Mouse (Mus musculus): Measurements from ENCODE around the gene Gsta3.
"Not testable (repeated sequence)": the region's sequence is repeated elsewhere in the genome, so short reads cannot be mapped to it uniquely, and the experiment has no call there.

Gsta3 gene

DNA sequence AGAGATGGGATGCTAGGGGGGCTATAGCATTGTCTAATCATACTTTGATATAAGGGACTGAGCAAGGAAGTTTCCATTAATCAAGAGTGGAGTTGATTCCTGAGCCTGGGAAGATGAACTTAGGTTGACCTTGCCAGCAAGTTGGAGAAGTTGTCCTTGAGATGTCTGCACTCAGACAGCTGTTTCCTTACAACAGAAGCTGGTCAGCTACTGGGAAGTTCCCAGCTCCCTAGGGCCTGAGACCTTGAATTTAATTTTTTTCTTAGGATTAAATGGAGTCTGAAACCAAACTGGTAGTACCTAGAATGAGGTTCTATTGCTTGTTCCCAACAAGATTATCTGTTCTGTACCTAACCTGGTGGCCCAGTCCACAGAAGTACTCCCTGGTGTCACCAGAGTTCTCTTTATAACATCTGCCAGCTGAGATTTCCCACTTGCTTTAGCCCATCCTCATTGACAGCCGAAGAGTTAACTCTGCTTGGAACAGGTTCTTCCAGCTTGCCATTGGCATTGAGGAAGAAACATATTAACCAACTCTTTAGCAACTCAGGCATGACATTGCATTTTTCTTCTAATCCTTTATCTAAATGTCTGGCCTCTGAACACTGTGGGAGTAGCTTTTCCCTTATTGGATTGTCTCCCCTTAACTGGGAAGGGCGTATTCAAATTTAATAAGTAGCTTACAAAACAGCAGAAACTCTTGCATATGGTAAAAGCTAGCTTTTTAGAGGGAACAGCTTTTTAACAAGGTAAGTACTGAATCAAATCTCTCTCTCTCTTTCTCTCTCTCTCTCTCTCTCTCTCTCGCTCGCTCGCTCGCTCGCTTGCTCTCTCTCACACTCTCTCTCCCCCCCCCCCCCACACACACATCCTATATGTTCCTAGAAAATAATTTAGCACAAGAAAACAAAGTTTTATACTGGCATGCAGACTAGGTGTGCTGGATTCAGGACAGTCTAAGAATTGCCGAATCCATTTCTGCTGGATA, at the start of gene Gsta3:
Gsta3 (plus strand) TSS at position 679 of the 988 bp plus-strand sequence.
- DNase-seq (ENCODE audit: low spot score in 2 of 2), result peak in 1 of 2 experiments; percentile 9

DNA sequence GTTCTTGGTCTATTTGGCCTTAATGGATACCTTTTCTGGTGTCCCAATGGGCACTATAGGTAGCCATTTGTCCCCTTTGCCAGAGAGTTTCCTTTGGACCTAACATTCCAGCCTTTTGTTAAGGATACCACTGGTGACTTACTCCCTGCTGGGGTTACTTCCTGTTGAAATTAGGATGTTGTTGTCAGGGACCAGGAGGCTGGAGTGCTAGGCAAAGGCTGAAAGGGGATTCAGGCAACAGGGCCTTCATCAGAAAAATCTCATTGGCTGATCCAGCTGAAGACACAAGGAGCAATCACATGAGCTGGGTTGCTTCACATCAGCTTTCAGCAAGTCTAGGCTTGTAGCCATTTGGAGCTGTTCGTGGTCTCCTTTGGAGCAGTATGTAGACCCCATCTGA, 34.1 kb upstream of the Gsta3 start:
- DNase-seq (ENCODE audit: low spot score in 2 of 2), result no peak

DNA sequence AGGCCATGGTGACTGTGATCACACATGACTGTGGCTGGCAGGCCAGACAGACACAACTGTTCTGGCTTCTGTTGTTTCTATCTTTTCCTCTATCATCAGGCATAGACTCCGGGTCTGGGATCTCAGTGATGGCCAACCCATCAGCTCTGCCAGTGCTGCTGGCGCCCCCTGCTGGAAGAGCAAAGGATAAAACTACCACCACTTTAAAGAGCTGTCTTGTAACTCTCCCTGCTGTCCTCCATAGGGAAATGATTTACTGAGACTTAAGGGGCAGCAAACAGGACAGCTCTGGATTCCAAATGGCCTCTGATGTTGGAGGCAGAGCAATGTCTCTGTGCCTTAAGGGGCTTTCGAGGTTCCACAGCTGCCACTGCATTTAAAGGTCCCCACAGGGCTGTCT, 26.9 kb upstream of the Gsta3 start:
- DNase-seq (ENCODE audit: low spot score in 2 of 2), result not testable (repeated sequence)

DNA sequence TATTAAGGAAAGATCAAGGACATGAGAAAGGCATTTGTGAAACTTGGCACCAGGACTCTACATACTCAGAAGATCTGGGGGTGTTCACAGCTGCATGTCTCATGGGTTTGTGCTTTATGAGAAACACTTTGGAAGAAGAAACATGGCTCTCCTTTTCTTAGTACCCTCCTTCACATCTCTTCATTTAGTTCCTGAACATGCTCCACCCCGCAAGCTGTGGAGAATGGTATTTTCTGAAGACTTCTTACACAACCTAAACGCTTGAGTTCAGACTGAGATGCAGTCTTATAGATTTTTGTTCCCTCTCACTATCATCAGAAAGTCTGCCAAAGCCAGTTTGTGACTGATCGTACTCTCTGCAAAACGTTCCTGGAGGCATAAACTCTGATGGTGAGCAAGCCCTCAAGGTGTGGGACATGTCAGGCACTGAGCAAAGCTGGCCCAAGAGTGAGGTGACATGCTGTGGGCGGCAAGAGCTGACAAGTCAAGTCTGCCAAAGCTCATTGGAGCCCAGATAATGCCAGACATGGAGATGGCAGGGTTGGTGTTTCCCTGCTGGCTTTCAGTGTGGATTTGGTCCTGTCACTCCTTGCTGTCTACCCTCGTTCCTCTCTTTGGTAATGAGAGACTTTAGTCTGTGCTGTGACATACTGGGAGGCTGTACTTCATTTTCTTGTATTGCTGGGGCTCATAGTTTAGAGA, 26.2 kb upstream of the Gsta3 start:
- DNase-seq (ENCODE audit: low spot score in 2 of 2), result not testable (repeated sequence)

DNA sequence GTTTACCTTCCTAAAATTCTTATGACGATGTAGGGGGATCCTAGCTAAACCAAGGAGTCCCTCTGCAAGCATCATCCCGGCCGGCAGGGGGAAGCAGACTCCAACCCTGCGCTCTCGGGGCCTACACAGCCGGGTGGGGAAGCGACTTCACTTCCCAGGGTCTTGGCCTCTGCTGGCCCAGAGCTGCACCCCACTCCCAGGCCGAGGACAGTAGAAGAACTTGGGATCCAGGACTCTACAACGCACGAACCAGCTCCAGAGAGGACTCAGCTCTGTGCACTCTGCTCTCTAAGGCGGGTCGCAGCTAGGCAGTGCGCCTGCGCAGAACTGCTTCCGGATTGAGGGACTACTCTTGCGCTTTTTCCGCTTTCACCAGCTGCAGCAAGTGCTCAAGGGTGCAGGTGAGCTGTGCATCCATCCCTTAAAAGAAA, 21.9 kb upstream of the Gsta3 start, which contains the start of gene Tmem14a:
Tmem14a (plus strand) TSS at position 87 of the 431 bp plus-strand sequence.
- DNase-seq (ENCODE audit: low spot score in 2 of 2), result peak; percentile 82 to 94

DNA sequence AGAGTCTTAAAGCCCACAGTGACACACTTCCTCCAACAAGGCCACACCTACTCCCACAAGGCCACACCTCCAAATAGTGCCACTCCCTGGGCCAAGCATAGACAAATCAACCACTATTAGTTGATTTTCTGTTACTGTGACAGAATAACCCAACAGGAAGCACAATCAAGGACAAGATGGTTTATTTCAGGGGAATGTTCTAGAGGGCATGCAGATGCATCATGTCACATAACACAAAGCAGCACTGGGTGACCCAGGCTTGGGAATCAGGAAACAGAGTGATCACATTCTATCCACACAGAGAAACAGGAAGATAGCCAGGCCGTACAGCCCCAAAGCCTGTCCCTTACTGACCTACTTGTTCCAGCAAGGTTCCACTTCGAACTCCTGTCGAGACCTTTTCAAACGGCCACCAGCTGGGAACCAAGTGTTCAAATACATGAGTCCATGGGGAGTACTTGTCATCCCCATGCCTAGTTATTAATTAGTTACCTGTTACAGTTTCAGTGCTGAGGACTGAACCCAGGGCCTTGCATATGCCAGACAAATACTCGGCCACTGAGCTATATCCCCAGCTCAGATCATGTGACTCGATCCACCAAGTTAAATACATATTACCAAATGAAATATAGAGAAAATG, 12.5 kb upstream of the Gsta3 start:
- no peak for DNase-seq (ENCODE audit: low spot score in 2 of 2)

DNA sequence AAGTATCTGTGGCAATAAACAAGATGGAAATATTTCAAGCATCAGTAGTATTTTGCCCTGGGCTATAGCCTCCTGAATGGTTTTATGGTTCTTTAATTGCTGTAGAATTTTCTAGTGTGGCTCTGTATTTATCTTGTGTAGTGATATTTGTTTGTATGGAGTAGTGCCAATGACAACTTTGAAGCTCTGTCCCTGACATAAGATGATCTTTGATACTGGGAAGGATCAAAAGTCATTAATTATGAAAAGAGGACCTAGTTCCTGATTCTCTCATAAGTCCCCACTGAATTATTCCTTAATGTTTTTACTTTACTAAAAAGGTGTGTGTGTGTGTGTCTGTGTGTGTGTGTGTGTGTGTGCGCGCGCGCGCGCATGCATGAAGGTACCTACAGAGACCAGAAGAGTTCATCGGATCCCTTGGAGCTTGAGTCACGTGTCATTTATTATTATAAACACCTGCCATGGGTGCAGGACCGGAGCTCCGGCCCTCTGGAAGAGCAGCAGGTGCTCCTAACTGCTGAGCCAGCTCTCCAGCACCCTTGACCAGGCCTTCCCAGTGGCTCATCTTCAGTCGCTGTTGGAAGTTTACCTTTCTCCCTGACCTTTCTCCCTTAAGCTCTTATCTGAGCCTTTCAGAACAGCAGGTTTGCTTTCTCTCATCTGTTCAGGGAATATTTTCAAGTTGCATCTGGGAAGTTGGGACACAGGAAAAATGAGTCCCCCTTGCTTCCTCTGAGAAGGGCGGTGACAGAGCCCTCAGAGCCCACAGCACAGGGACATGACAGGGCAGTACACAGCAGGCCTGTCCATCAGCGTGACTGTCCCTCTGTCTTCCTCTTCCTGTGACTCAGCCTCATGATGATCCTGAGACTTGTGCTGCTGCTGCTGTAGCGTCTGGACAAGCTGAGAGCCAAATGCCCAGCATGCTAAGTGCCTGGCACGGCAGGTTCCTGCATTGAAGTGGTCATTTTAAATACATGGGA, 11.4 kb upstream of the Gsta3 start:
- not testable (repeated sequence) for DNase-seq (ENCODE audit: low spot score in 2 of 2)

DNA sequence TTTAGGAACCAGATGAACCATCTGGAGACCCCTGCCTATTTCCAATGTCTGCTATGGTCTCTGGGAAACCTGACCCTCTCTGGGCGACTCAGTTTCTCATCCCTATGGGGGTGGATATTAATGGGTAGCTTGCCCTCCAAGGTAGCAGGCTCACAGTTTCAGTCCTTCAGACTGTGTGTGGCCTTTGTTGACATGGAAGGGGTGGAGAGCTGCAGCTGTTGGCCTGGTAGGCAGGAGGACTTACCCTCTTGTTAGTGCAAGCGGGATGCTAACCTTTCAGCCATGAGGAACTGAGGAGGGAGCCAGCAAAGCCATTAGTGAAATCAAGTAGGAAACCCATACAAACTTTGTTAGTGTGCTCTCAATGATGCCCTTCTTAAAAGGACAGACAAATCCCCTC, 10.0 kb upstream of the Gsta3 start:
- no peak for DNase-seq (ENCODE audit: low spot score in 2 of 2)

DNA sequence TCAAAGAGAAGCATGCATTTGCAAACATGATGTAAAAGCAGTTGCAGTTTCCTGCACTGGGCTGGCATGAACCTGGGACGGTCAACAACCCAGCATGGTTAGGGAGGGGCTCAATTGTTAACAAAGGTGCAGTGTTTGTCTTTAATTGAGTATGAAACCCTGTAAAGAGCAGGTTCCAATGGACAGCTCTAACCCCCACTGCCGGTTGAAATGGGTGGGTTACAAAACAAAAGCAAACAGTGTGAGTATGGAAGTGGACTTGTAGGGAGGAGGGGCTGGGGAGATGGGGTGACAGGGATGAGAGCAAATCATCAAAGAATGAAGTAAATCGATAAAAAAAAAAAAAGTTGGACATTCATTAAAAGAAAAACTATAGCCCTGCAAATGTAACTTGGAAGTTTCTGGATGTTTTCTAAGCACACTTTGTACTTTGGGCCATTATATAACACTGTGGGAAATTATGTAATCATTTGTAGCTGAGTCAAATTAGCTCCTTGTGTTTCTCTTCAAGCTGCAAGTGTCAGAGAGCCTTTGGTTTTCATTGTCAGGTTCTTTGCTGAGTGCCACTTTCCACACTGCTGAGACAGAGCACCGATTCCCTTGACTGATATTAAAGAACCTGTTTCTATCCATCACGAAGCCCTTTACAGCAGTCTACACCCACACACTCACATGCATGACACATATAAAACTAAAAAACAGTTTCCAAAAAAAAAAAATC, 8.5 kb upstream of the Gsta3 start:
- DNase-seq (ENCODE audit: low spot score in 2 of 2), result peak in 1 of 2 experiments; percentile 10

DNA sequence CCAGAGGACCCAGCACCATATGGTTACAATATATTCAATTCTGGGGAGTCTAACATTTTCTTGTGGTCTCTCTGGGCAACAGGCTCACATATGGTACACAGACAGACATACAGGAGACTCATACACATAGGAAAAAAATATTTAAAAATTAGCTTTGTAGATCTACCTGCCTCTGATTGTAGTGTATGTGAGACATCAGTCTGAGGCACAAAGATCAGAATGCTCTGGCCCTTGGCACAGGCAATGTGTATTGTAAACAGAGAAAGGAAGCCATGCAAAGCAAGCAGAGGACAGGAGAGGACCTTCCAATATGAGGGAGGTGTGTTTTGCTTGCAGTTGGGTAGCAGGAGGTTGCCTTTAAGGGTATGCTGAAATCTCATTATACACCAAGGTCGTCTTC, 7.9 kb upstream of the Gsta3 start:
- no peak for DNase-seq (ENCODE audit: low spot score in 2 of 2)

DNA sequence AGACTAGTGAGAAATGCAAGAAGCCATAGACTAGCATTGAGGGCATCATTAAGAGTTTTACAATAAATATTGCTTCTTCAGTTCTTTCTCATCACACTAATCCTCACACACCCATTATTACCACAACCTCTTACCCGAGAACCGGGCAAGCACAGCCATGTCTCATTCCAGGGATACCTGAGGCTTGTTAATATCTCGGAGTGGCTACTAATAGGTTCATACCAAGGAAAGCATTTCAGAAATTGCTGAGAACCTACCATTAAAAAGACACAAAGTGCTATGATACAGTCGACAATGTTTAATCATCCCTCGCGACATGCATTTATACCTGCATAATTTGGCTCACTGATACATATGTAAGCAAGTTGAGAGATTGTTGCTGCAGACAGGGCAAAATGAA, 5.0 kb upstream of the Gsta3 start:
- no peak for DNase-seq (ENCODE audit: low spot score in 2 of 2)

DNA sequence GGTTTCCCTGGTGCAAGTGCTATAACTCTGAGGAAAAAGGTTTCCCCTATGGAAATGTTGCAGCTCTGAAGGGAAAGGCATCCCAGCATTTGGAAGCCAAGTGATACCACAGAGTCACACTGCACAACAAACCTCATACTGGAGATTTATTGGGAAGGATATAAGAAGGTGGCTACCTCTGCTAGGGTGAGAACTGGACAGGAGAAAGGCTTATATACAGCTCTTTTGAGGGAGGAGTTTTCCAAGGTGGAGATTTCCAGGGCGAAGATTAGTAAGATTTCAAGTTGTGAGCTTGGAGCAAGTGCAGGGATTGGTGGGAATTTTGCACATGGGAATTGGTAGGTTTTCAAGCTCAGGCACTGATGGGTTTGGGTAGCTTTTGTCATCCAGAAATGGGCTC, 707 bp downstream of the Gsta3 start:
- DNase-seq (ENCODE audit: low spot score in 2 of 2), result no peak

DNA sequence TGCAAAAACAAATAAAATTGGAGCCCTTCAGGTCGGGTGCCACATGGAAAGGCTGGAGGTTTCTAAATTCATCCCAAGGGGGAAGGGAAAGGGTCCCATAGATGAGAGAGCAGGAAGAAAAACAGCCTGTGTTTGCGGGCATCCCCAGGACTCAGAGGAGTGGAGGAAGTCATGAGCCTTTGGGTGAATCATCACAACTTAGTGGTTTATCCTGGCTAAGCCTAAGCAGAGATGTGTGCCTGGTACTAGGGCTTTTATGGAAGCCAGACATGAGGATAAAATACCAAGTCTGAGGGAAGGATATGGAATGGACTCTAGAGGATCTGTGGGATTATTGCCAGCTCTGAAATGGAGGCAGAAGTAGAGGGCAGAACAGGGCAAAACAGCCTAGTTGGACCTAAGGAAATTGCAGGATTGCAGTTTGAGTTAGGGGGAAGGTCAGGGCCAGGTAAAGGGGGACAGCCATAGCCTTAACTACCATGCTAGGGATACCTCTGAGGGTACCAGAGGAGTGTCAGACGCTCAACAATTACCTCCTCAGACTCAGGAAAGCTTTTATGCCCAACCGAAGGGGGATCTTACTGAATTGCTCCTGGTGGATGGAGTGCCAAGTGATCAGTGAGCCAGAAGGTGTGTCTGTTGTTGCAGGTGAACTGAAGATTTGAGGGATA, 4.0 kb downstream of the Gsta3 start:
- no peak for DNase-seq (ENCODE audit: low spot score in 2 of 2)

DNA sequence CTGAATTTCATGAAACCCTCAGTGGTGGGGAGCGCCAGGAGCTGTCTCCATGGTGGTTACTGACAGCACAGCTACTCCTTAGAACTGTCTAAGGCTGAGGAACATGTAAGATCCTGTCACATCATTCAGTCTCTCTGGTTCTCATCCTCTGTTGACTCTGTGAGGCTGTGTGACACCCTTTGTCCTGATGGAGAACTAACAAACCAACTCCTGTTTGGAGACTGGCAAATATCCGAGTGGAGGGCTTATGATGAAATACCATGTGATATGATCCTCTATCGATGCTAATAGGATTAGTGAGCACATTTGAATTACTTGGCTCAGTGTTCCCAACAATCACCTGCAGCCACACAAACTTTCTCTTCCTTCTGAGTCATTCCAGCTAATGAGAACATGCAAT, 5.7 kb downstream of the Gsta3 start:
- DNase-seq (ENCODE audit: low spot score in 2 of 2), result no peak

DNA sequence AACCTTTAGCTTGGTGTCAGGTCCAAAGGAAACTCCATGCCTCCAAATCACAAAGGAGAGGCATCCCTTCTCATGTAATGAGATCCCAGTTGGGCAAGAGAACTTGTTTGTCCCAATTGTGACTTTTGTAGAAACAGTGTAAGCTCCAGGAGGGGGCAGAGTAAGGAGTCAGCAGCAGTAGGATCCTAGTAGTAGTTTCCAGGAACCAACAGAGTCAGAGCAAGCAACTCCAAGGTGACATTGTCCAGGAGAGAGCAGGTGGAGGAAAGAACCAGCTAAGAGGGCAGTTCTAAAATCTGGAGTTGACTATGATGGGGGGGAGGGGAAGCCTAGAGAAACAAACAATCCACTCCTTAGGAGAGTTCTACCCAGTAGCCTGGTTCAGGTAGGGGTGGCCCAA, 7.5 kb downstream of the Gsta3 start:
- DNase-seq (ENCODE audit: low spot score in 2 of 2), result no peak

DNA sequence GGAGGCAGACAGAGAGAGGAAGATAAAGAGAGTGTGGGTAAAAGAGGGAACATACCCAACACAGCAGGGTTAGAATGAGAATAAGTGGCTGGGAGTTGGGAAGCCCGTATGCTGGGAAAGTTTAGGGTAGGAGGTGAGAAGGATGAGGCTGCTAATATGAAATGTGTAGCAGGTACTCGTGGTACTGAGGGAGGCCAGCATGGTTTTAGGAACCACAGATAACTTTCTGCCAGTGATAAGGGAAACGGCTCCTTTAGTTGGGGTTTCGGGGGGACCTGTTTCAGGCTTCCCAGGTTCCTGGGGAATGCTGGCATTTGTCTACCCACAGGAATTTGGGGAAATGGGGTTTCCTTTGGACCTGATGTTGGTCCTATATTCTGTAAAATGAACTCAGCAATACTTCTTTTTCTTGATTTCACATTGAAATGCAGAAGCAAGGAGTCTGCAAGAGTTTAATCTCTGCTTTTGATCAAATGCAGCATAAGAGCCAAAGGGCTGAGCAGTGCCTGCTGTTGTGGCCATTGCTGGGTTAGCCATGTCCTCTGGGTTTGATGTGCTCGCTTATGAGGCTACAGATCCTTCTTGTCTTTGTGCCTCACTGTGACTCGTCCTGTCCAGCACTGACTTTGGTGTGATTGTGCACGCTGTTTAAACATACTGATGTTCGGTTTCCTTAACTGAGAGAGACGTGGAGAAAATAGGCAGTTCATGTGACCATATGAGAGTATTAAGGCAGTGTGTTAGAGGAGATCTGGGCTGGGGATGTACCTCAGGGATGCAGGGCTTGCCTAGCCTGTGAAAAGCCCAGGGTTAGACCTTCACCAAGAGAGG, 8.4 kb downstream of the Gsta3 start:
- no peak for DNase-seq (ENCODE audit: low spot score in 2 of 2)

DNA sequence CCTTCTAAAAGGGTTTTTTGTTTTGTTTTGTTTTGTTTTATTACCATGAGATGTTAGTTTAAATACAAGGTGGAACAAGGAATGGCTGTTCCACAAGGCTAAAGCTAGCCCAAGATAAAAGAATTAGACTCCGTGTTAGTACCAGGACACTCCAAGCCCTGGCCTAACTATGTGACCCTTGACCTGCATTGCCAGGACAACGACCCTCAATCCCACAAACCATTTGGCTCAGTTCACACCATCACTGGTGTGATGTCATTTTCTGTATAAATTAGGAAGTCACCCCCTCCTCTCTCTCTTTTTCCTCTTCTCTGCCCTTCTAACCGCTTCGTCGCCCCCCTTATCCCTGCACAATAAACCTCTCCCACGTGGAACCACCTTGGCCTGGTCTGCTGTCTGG, 11.3 kb downstream of the Gsta3 start:
- DNase-seq (ENCODE audit: low spot score in 2 of 2), result no peak

DNA sequence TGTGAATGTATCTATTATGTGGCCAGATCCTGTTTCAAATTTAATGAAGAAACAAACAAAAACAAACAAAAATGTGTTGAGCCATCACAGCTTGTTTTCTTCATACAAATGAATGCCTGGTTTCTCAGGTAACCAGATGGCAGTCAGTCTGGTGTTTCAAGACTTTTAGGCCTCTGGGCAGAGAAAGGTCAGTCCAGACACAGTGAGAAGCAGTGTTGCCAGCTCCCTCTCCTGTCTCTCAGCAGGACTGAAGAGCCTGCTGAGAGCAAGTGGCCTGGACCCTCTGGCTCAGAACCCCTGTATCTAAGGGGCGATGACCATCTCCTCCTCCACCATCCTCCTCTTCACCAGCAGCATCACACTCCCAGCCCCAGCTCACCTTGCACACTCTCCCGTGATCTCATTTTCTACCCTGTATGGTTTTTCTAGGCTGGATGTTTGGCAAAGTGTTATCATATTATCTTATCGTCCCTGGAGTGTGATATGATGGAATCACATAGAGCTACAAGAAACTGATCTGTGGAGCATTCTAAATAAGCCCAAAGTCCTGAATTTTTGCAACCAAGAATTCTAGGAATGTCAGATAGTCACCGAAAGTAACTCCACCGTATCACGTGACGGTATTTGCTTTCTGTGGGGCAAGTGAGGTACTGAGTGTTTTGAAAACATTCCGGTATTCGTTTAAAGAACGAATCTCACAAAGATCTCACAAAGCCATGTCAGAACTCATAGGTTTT, 12.3 kb downstream of the Gsta3 start:
- DNase-seq (ENCODE audit: low spot score in 2 of 2), result no peak
